Mouse (Mus musculus) limb, embryonic 10.5 days (tissue): ENCODE measurements at regions not wholly inside any gene's neighbourhood (a gene's known extent, or its start where the extent isn't known, plus 50 kb on each side); places are given as distances from the start of the nearest gene placed in this dataset.

ENCODE experiments used
- DNase-seq: peaks from one replicate; pipeline ENCODE4 v3.0.0-alpha.2; 2017; ENCODE audit warnings: low spot score
- H3K27ac ChIP-seq: fragments of 300-500 bp; sonication (generic); 2 replicates; pipeline ENCODE4 v1.5.1; 2016; ENCODE audit warnings: mild to moderate bottlenecking
- H3K27me3 ChIP-seq: fragments of 300-500 bp; sonication (generic); 2 replicates; pipeline ENCODE4 v1.6.1; 2016; ENCODE audit warnings: low read depth, mild to moderate bottlenecking; ENCODE audit not compliant: poor library complexity, severe bottlenecking
- H3K36me3 ChIP-seq: fragments of 300-500 bp; sonication (generic); 2 replicates; pipeline ENCODE4 v1.6.1; 2016; ENCODE audit warnings: mild to moderate bottlenecking, moderate library complexity
- H3K4me1 ChIP-seq: fragments of 300-500 bp; sonication (generic); 2 replicates; pipeline ENCODE4 v1.6.1; 2016
- H3K4me3 ChIP-seq: fragments of 300-500 bp; sonication (generic); 2 replicates; pipeline ENCODE4 v1.5.1; 2016; ENCODE audit warnings: mild to moderate bottlenecking, moderate library complexity
- H3K9me3 ChIP-seq: fragments of 300-500 bp; sonication (generic); replicated peaks from 2 replicates; pipeline ENCODE4 v1.6.1; 2016; ENCODE audit warnings: mild to moderate bottlenecking
- WGBS: fragments of 180-500 bp; shearing (Covaris S2); methylation state at CpG from one replicate; pipeline ENCODE4 v1.1.7; 2016; 5-methylcytosine and 5-hydroxymethylcytosine counted together

DNA sequence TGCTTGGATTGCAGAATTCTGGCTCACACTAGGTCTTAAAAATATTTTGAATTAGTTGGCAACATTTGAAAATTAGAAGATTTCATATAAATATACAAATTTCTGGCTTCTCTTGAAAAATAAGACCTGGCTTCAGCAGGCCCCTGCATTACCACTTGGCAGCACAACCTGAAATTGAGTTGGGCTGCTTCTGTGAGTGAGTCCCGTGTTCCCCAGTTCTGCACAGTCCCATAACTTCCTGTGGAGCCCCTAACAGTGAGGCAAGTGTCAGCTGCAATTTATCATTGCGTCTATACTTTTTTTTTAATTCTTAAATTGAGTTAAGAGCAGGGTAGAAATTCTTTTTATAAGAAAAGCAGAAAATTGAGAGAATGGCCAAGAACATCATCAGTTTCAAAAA is 164.8 kb downstream of the En1 start:
- Histone ChIP-seq H3K27ac (no peak overlapping the region), H3K9me3 (no peaks in the 10 kb centered on the region), H3K4me1 (peaks cover 48% of the 10 kb centered on the region), H3K4me3 (no peak overlapping the region), H3K27me3 (peaks cover 10% of the 10 kb centered on the region), H3K36me3 (no peaks in the 10 kb centered on the region)
- WGBS, result 68% methylated on average over 2 of the region's 2 CpGs
- DNase-seq, result no peak

DNA sequence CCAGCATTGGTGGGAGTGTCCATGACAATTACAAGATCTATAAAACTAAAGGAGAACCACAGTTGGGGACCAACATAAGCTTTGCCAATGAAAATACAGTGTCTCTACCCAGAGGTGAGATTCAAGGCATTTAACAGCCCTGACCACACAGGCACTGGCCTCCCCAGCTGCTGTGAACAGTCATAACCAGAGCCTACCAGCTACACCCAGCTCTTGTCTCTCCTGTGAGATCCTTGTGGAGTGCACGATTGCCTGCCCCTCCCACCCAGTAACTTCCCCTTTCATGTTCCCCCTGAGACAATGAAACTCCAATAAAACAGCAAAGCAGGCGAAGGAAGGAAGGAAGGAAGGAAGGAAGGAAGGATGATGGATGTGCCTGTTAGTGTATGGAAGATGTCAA is 169.1 kb downstream of the En1 start:
- no peak overlapping the region for H3K4me3 ChIP-seq
- peaks cover 35% of the 10 kb centered on the region for H3K4me1 ChIP-seq
- H3K9me3 ChIP-seq, result no peaks in the 10 kb centered on the region
- no peaks in the 10 kb centered on the region for H3K27me3 ChIP-seq
- H3K36me3 ChIP-seq, result no peaks in the 10 kb centered on the region
- DNase-seq, result no peak
- WGBS, result 14% methylated on average over 2 of the region's 2 CpGs
- H3K27ac ChIP-seq, result no peak overlapping the region

DNA sequence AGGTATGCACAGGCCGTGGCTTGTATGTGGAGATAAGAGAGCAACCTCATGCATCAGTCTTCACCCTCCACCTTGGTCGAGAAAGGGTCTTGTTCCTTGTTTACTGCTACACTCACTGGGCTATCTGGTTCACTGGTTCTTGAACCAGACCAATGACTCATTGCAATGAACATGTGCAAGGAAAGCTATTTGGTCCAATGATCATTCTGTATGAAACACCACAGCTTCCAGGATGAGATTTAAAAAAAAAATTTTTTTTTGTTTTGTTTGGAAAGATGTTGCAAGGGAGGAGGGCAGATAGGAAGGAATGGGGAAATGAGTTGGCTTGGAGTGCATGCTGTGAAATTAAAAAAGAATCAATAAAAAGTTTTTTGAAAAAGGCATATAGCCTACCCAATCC is 174.7 kb downstream of the En1 start:
- no peak overlapping the region for H3K27ac ChIP-seq
- WGBS, result 70% methylated on average over 2 of the region's 2 CpGs
- no peaks in the 10 kb centered on the region for H3K27me3 ChIP-seq
- no peak overlapping the region for H3K4me3 ChIP-seq
- H3K36me3 ChIP-seq, result no peaks in the 10 kb centered on the region
- DNase-seq, result no peak
- 0 out of 2 replicates have a peak, but pooled peaks cover 4% of the 10 kb centered on the region for H3K4me1 ChIP-seq
- H3K9me3 ChIP-seq, result no peaks in the 10 kb centered on the region

DNA sequence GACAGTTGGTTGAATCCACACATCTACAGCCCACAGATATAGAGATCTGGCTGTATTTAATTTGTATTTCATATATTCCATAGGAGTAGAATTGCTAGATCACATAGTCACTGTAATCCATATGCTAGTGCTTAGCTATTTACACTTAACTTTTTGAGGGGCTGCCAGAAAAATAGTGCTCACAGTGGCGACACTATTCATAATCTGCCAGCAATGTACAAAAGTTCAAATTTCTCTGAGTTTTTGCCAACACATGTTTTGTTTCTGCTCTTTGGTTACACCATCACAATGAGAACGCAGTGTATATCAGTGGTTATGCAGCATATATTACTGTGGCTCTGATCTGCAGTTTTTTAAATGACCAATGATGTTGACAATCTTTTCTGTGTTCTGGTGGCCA is 175.2 kb downstream of the En1 start:
- Histone ChIP-seq H3K4me3 (no peak overlapping the region), H3K27me3 (no peaks in the 10 kb centered on the region), H3K4me1 (0 out of 2 replicates have a peak, but pooled peaks cover 4% of the 10 kb centered on the region), H3K27ac (no peak overlapping the region), H3K36me3 (no peaks in the 10 kb centered on the region), H3K9me3 (no peaks in the 10 kb centered on the region)
- DNase-seq, result no peak
- WGBS, result 94% methylated on average over 2 of the region's 2 CpGs

DNA sequence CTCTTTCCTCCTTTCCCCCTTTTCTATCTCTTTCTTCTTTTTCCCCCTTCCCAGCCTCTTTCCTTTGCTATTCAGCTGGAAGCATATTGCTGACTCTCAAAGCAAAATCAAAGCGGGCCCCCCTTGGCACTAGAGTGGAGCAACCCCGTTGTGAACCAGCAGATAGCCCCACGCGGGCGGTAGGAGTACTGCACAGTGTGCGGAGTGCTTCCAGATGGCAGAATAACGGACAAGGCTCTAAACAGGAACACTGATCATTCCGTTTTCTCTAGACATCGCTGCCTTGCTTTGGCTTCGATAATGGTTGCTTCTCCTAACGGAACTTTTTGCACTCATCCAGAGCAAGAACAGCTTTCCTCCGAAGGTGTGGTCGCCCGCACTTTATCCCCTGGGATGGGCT is 193.0 kb downstream of the En1 start:
- H3K9me3 ChIP-seq, result no peaks in the 10 kb centered on the region
- H3K27ac ChIP-seq, result peak overlapping the region; percentile 26; the same call in 1 of the 2 replicates
- H3K4me3 ChIP-seq, result no peak overlapping the region
- no peaks in the 10 kb centered on the region for H3K27me3 ChIP-seq
- DNase-seq, result peak; percentile 70
- H3K4me1 ChIP-seq, result peaks cover 6% of the 10 kb centered on the region; the same call in 1 of the 2 replicates
- 61% methylated on average over 14 of the region's 14 CpGs for whole genome bisulfite sequencing
- H3K36me3 ChIP-seq, result no peaks in the 10 kb centered on the region

DNA sequence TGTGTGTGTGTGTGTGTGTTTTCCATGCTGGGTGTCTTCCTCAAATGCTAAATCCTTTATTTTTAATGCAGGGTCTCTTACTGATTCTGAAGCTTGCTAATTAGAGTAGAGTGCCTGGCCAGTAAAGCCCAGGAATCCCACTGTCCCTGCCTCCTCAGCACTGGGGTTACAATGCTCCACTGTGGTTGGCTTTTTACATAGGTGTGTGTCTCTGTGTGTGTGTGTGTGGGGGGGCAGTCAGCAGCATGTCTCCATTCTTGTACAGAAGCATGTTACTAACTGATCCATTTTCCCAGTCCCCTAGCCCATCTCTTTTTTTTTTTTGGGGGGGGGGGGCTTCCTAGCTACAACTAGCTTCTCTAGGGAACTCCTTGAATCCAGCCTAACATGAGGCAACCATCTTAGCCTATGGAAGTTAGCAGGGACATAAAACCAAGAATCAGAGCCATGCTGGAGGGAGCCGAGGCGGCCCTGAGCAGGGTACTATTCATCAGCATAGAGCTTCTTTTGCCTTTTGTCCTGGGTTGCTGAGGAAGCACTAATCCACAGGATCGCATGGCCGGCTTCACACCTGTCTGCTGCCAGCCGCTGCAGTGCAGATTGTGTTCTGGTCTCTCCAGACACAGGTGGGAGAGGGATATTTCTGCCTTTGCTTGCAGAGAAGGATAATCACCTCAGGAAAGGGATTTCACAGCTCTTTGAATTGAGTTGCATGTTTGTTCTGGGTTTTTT is 199.2 kb downstream of the En1 start:
- no peak overlapping the region for H3K4me3 ChIP-seq
- no peaks in the 10 kb centered on the region; the same call in 1 of the 2 replicates for H3K4me1 ChIP-seq
- H3K27ac ChIP-seq, result no peak overlapping the region
- no peak for DNase-seq
- H3K9me3 ChIP-seq, result no peaks in the 10 kb centered on the region
- 62% methylated on average over 5 of the region's 5 CpGs for WGBS
- 0 out of 2 replicates have a peak, but pooled peaks cover 8% of the 10 kb centered on the region for H3K27me3 ChIP-seq
- H3K36me3 ChIP-seq, result no peaks in the 10 kb centered on the region

DNA sequence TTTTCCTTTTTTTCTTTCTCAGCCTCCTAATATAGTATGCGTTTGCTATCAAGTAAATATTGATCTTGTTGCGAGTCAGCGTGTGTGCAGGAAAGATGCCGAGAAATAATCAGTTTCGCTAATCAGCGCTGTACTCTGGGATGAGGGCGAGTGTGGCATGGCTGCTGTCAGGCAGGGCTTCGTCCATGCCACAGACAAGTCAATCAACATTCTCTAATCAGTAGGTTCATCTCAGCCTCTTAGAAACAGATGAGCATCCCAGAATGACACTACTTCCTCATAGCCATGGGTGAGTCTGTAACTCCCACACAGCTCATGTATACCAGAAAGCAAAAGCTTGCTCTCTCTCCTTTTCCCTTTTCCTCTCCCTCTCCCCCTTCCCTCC is 199.8 kb downstream of the En1 start:
- 80% methylated on average over 8 of the region's 8 CpGs for WGBS
- Histone ChIP-seq H3K4me1 (no peaks in the 10 kb centered on the region; the same call in 1 of the 2 replicates), H3K27me3 (0 out of 2 replicates have a peak, but pooled peaks cover 8% of the 10 kb centered on the region), H3K27ac (no peak overlapping the region), H3K36me3 (no peaks in the 10 kb centered on the region), H3K4me3 (no peak overlapping the region), H3K9me3 (no peaks in the 10 kb centered on the region)
- no peak for DNase-seq

DNA sequence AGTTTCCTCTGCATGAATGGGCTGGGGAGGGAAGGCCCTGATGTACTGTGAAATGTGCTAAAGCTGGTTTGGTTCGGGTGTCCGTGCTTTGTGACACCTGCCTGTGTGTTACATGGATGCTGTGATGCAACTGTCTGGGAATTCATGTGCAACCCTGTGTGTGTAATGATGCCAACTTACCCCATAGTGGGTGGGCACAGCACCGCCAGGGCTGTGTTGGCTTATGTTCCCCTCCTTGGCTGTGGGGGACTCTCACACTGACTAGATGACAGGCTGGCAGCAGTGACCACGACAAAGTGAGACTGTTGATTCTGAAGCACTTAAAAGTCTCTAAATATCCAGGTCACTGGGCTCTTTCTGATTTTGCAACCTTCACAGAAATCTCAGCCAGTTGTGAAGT is 212.2 kb downstream of the En1 start:
- Histone ChIP-seq H3K4me3 (no peak overlapping the region), H3K4me1 (peaks cover 9% of the 10 kb centered on the region), H3K36me3 (no peaks in the 10 kb centered on the region), H3K27me3 (no peaks in the 10 kb centered on the region), H3K27ac (no peak overlapping the region), H3K9me3 (no peaks in the 10 kb centered on the region)
- peak; percentile 7 for DNase-seq
- WGBS, result 89% methylated on average over 4 of the region's 4 CpGs

DNA sequence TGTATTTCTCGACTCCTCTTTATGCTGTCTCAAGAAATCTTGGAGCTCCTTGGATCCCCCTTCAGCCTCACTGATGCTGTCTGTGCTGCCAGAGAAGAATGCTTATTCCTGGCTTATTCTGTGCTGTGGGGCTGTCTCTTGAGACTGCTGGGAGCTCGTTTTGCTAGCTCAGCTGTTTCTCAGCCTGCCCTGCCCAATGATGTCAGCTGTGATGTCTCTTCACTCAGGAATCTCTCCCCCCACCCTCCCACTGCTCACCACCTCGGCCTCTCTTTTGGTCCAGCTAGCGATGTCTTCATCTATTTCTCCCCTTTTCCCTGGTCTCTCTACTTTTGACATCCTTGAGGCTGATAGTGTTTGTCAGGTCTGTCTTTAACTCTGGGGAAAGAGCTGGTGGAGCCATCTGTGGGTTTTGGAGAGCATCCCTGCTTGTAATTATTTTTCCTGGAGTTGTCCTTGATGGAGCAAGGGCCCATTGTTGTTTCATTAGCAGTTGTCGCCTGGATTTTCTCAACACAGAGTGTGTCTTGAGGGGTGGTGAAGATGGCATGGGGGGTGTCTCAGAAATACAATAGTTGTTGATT is 214.1 kb downstream of the En1 start:
- 64% methylated on average over 5 of the region's 5 CpGs for WGBS
- Histone ChIP-seq H3K27me3 (no peaks in the 10 kb centered on the region), H3K4me1 (peaks cover 9% of the 10 kb centered on the region)

DNA sequence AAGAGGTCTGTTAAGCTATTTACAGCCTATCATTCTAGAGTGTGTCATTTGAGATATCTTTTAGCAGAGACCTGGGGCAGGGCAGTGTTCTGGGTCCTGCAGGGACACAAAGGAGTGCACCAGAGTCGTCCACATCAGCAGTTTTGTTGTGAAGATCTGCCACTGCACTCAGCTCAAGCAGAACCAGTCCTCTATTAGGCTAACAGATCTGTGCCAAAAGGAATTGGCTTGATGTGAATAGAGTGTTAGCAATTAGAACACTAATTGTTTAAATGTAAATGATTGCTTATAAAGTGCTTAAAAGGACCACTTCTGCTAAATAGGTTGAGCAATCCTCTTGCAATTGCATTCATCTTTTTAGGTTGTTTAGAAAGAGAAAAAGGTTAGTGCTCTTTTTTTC is 215.3 kb downstream of the En1 start:
- WGBS, result 46% methylated on average over 1 of the region's 1 CpGs
- Histone ChIP-seq H3K4me1 (peaks cover 4% of the 10 kb centered on the region), H3K9me3 (no peaks in the 10 kb centered on the region), H3K36me3 (no peaks in the 10 kb centered on the region), H3K27ac (no peak overlapping the region), H3K4me3 (no peak overlapping the region), H3K27me3 (no peaks in the 10 kb centered on the region)
- DNase-seq, result no peak

More for the DNA sequence above, 214.1 kb downstream of the En1 start:
- Histone ChIP-seq H3K4me3 (no peak overlapping the region), H3K36me3 (no peaks in the 10 kb centered on the region), H3K27ac (no peak overlapping the region), H3K9me3 (no peaks in the 10 kb centered on the region)
- DNase-seq, result peak; percentile 25

DNA sequence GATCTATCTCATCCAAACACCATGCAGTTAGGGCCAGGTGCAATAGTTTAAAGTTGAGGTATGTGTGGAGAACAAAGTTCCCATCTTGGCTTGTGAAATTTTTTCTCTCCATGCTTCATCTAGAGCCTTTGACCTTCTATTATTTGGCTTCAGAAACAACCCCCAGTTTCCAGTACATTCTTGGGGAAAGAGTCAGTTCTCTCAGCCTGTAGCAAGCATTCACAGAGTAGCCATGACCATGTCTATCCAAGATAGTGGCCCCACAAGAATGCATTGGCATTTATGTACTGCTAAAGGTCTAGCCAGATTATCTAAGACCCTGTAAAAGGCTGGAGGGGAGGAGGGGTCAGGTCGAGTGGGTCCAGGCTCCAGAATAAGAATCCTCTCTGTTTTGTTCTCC is 229.8 kb downstream of the En1 start:
- Histone ChIP-seq H3K36me3 (no peaks in the 10 kb centered on the region), H3K27me3 (no peaks in the 10 kb centered on the region), H3K27ac (no peak overlapping the region), H3K4me1 (no peaks in the 10 kb centered on the region), H3K4me3 (no peak overlapping the region), H3K9me3 (no peaks in the 10 kb centered on the region)
- 81% methylated on average over 1 of the region's 1 CpGs for WGBS
- no peak for DNase-seq

DNA sequence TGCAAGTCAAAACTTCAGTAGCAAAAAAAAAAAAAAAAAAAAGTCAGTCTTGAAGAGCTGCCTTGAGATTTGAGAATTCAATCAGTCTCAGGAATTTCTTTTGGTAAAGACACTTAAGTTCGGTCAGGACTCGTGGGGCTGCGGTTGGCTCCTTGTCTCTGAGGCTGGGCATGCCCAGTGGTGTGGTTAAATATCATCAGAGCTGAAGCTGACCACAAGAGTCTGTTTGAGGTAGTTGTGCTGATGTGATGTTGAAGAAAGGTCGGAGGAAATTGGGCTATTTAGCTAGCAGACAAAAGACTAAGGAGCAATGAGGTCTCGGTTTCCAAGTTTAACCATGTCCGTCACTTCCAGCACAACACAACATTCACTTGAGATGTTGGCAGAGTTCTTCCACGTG is 240.4 kb downstream of the En1 start:
- H3K4me1 ChIP-seq, result peaks cover 18% of the 10 kb centered on the region
- no peaks in the 10 kb centered on the region for H3K9me3 ChIP-seq
- H3K27me3 ChIP-seq, result 0 out of 2 replicates have a peak, but pooled peaks cover 8% of the 10 kb centered on the region
- no peaks in the 10 kb centered on the region for H3K36me3 ChIP-seq
- 75% methylated on average over 7 of the region's 7 CpGs for WGBS
- no peak overlapping the region for H3K4me3 ChIP-seq
- H3K27ac ChIP-seq, result no peak overlapping the region
- no peak for DNase-seq

DNA sequence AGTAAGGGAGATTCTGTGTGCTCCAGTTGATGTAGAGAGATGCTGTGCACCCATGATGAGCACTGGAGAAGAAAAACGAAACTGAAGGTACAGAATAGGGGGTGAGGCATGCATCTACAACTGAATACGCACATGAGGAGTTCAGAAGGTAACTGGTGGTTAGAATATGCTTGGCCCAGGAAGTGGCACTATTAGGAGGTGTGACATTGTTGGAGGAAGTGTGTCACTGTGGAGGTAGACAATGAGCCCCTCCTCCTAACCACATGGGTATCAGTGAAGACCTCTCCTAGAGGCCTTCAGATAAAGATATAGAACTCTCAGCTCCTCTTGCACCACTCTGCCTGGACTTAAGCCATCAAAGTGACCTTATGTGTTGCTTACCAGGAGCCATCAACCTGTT is 243.9 kb downstream of the En1 start:
- Histone ChIP-seq H3K4me1 (peaks cover 15% of the 10 kb centered on the region), H3K9me3 (no peaks in the 10 kb centered on the region), H3K27me3 (peaks cover 9% of the 10 kb centered on the region; the same call in 1 of the 2 replicates), H3K4me3 (no peak overlapping the region), H3K36me3 (no peaks in the 10 kb centered on the region), H3K27ac (no peak overlapping the region)
- WGBS, result 90% methylated on average over 2 of the region's 2 CpGs
- DNase-seq, result no peak
